Mouse (Mus musculus) right cerebral cortex, postnatal 4 days (tissue): ENCODE measurements around the gene Col6a3.

Experiments used
- DNase-seq: peaks from one replicate; pipeline ENCODE4 v3.0.0-alpha.2; 2022

Col6a3 gene

GRCm38 (mm10) chr1:90720610-90721241, 123.0 kb downstream of the Col6a3 start:
- no peak for DNase-seq

GRCm38 (mm10) chr1:90718826-90719550, 124.8 kb downstream of the Col6a3 start:
- no peak for DNase-seq

GRCm38 (mm10) chr1:90716258-90716657, 127.5 kb downstream of the Col6a3 start:
- DNase-seq = no peak
